Mouse (Mus musculus) adrenal gland, adult 18-20 months (tissue): ENCODE measurements around the gene Ankrd6. TPM values are rescaled to one million over a fixed set of nuclear protein-coding genes. Genes with fewer than 3 reads are reported as not detected.
A peak's percentile ranks its signal among the peaks of the same experiment; 100 is the strongest.

Experiments used
- DNase-seq, 2 experiments: peaks; one replicate each; pipeline ENCODE4 v3.0.0; 2021 to 2022; ENCODE audit warnings: low spot score in 2 of 2
- total RNA-seq, 2 experiments: library from RNA; stranded (reverse); gene quantifications; 1 replicate in 1 of 2; 2 replicates in 1 of 2; pipeline ENCODE4 v1.2.3; 2021

The Ankrd6 gene
- total RNA-seq, 2 experiments from 2014 or later, result 2.0 to 3.3 TPM

GRCm38 (mm10) chr4:32905913-32906312 is 44.7 kb downstream of the Ankrd6 start:
- DNase-seq, result no peak

- no peak for DNase-seq
These were observed 45.3 kb downstream of the Ankrd6 start for GRCm38 (mm10) chr4:32905381-32905780.

- no peak for DNase-seq
These were observed 46.8 kb downstream of the Ankrd6 start for GRCm38 (mm10) chr4:32903826-32904225.

GRCm38 (mm10) chr4:32899051-32899450 is 51.6 kb downstream of the Ankrd6 start:
- DNase-seq, result no peak

GRCm38 (mm10) chr4:32891341-32891740 is 59.3 kb downstream of the Ankrd6 start:
- DNase-seq, result no peak

- no peak for DNase-seq
These were observed 59.9 kb downstream of the Ankrd6 start for GRCm38 (mm10) chr4:32890735-32891098.

GRCm38 (mm10) chr4:32889996-32890734 is 60.5 kb downstream of the Ankrd6 start:
- no peak for DNase-seq

- DNase-seq, result peak; percentile 17 to 22
These were observed 61.4 kb downstream of the Ankrd6 start for GRCm38 (mm10) chr4:32889246-32889645.

- no peak for DNase-seq
These were observed 64.2 kb downstream of the Ankrd6 start for GRCm38 (mm10) chr4:32886479-32886878.

GRCm38 (mm10) chr4:32884599-32884998 is 66.0 kb downstream of the Ankrd6 start:
- DNase-seq, result no peak

GRCm38 (mm10) chr4:32881001-32881400 is 69.6 kb downstream of the Ankrd6 start:
- DNase-seq, result no peak

- DNase-seq, result no peak
These were observed 76.0 kb downstream of the Ankrd6 start for GRCm38 (mm10) chr4:32874669-32875068.

- no peak for DNase-seq
These were observed 78.4 kb downstream of the Ankrd6 start for GRCm38 (mm10) chr4:32872189-32872749.

- no peak for DNase-seq
These were observed 81.3 kb downstream of the Ankrd6 start for GRCm38 (mm10) chr4:32869370-32869769.

- no peak for DNase-seq
These were observed 81.8 kb downstream of the Ankrd6 start for GRCm38 (mm10) chr4:32868858-32869257.

- DNase-seq, result no peak
These were observed 82.2 kb downstream of the Ankrd6 start for GRCm38 (mm10) chr4:32868437-32868836.

- DNase-seq, result no peak
These were observed 83.2 kb downstream of the Ankrd6 start for GRCm38 (mm10) chr4:32867460-32867859.

- no peak for DNase-seq
These were observed 85.8 kb downstream of the Ankrd6 start for GRCm38 (mm10) chr4:32864867-32865242.

- DNase-seq, result no peak
These were observed 86.3 kb downstream of the Ankrd6 start for GRCm38 (mm10) chr4:32864131-32864866.

GRCm38 (mm10) chr4:32863447-32864130 is 87.1 kb downstream of the Ankrd6 start:
- DNase-seq, result no peak

- no peak for DNase-seq
These were observed 87.7 kb downstream of the Ankrd6 start for GRCm38 (mm10) chr4:32862751-32863446.
